ENCODE assay signal across 14 mouse cellular contexts in the genomic region with DNA sequence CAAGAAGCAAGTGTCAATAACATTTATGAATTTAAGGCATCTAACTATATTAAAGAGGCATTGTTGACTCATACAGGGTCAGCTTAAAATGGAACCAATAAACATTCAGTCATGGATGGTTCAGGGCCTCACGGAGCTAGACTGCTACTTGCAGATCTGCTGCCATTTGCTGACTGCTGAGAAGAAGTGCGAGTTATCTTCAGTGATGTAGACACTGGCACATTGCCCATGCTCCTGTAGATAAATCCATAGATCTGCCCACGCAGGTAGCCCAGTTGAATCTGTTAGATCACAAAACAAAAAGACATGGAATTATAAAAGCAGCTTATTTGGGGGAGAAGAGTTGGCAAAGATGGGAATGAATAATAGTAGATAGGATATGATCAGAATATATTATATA. TPM values are rescaled to one million over a fixed set of nuclear protein-coding genes. Genes with fewer than 3 reads are reported as not detected.
A peak's percentile ranks its signal among the peaks of the same experiment; 100 is the strongest.
DNase-seq lines count a peak whose midpoint lies in the region.
"Had no signal": no experiment of that assay in that cellular context is flagged by ENCODE, and none has a peak within 500 bp of the region (broad histone marks: within the 10 kb centered on the region; RNA-seq: fewer than 3 reads in every experiment).

No protein-coding gene starts in this region.

- intact Hi-C loops in left cerebral cortex, postnatal 10 days (cut with DNase I), result loop anchor here (10.0 kb wide), 1 partner anchor 671 kb away; the partner anchor contains the start of genes 6030458C11Rik and Drosha

- peak; percentile 42 to 65 for DNase-seq in frontal cortex, adult 2 months (ENCODE audit: extremely low spot score in 1 of 2, low spot score in 1 of 2)
- no peak for DNase-seq in frontal cortex, postnatal 14 days (ENCODE audit: low spot score in 2 of 2)
- DNase-seq in left cerebral cortex, adult 18-20 months (ENCODE audit: low spot score in 2 of 2), result peak; percentile 36 to 40
- DNase-seq in left cerebral cortex, postnatal 10 days (ENCODE audit: extremely low spot score in 1 of 2, low spot score in 2 of 2), result no peak
- peak; percentile 13 for DNase-seq in layer of hippocampus, adult 9-10 months (ENCODE audit: low spot score)
- peak; percentile 19 for DNase-seq in right cerebral cortex, postnatal 25 days
- no peak for DNase-seq in lung, adult 18-20 months
- DNase-seq: adrenal gland, postnatal 25 days; cerebellum, adult 11 months; gastrocnemius, postnatal 10 days; heart, postnatal 4 days; kidney, adult 2 months; kidney, postnatal 10 days; lung, embryonic 14.5 days had no signal

RNA-seq across cellular contexts. Expression of gene Zfr, which starts 36.1 kb away (rescaled TPM):
- 160 TPM in 2 replicates for polyA plus RNA-seq in frontal cortex, adult 2 months (2012; rRNA removed)
- total RNA-seq in left cerebral cortex, adult 18-20 months (2021), result 100 to 1,000 TPM; 334 to 364 TPM
- 100 to 1,000 TPM; 289 to 298 TPM for total RNA-seq in left cerebral cortex, postnatal 10 days (2021)

RNA-seq across cellular contexts. Expression of gene Mtmr12, which starts 51.1 kb away (rescaled TPM):
- polyA plus RNA-seq in frontal cortex, adult 2 months (2012; rRNA removed), result 24.5 and 24.7 TPM in 2 replicates
- 10 to 100 TPM; 52.2 to 56.4 TPM for total RNA-seq in left cerebral cortex, adult 18-20 months (2021)
- total RNA-seq in left cerebral cortex, postnatal 10 days (2021), result 10 to 100 TPM; 16.3 to 17.6 TPM

Comparison
In these comparisons a context has a peak if more than half of its experiments do, and no peak if none do; other contexts are left out.
1. DNase-seq: peak in frontal cortex, adult 2 months (2 of 2), left cerebral cortex, adult 18-20 months (2 of 2), layer of hippocampus, adult 9-10 months (single experiment) and right cerebral cortex, postnatal 25 days (single experiment); none in frontal cortex, postnatal 14 days (0 of 2), left cerebral cortex, postnatal 10 days (0 of 2) and lung, adult 18-20 months (0 of 2).